Mouse (Mus musculus) erythroblast, adult 5-6 weeks (primary cell): ENCODE results near the gene Tex26. TPM values are rescaled to one million over a fixed set of nuclear protein-coding genes. Genes with fewer than 3 reads are reported as not detected.

Source experiments
- ATAC-seq: replicated peaks from 2 replicates; pipeline ENCODE4 v1.8.0; 2016; ENCODE audit warnings: moderate number of reproducible peaks, mild to moderate bottlenecking, moderate TSS enrichment, inconsistent platforms; ENCODE audit not compliant: poor library complexity, low FRiP score, severe bottlenecking
- total RNA-seq, 2 experiments: library from RNA; stranded (forward) in 1 of 2; stranded (reverse) in 1 of 2; fragments of 150-400 nt in 1 of 2; fragments of 200-764, 138-1000 nt in 1 of 2; gene quantifications; 2 replicates each; pipeline versions ENCODE4 v1.2.3 to v1.2.4; 2015 to 2017; ENCODE audit warnings: low replicate concordance in 2 of 2

The Tex26 gene
- total RNA-seq, 2 experiments from 2014 or later: not detected

- no peak for ATAC-seq
These were observed 77.7 kb downstream of the Tex26 start for GRCm38 (mm10) chr5:149517116-149517515.

Other genes with a start within 250 kb of the Tex26 start
- gene Alox5ap, start 174.9 kb upstream of the Tex26 start, total RNA-seq (2015; ENCODE audit: low replicate concordance): 202 and 238 TPM in 2 replicates
- 173 and 187 TPM in 2 replicates for gene Alox5ap, start 174.9 kb upstream of the Tex26 start, total RNA-seq (2017; ENCODE audit: low replicate concordance)
- not detected in 2 replicates for gene Medag, start 27.9 kb upstream of the Tex26 start, total RNA-seq (2015; ENCODE audit: low replicate concordance)
- gene Medag, start 27.9 kb upstream of the Tex26 start, total RNA-seq (2017; ENCODE audit: low replicate concordance): not detected in 2 replicates
- gene Wdr95, start 89.0 kb downstream of the Tex26 start, total RNA-seq (2015; ENCODE audit: low replicate concordance): not detected in 2 replicates
- gene Wdr95, start 89.0 kb downstream of the Tex26 start, total RNA-seq (2017; ENCODE audit: low replicate concordance): not detected in 2 replicates
- gene Hsph1, start 196.7 kb downstream of the Tex26 start, total RNA-seq (2015; ENCODE audit: low replicate concordance): 22.4 and 23.6 TPM in 2 replicates
- 16.6 and 19.0 TPM in 2 replicates for gene Hsph1, start 196.7 kb downstream of the Tex26 start, total RNA-seq (2017; ENCODE audit: low replicate concordance)
- gene B3glct, start 238.6 kb downstream of the Tex26 start, total RNA-seq (2015; ENCODE audit: low replicate concordance): 6.7 and 11.9 TPM in 2 replicates
- 0.68 and 1.4 TPM in 2 replicates for gene B3glct, start 238.6 kb downstream of the Tex26 start, total RNA-seq (2017; ENCODE audit: low replicate concordance)